Mouse (Mus musculus) erythroblast, embryonic 14.5 days (primary cell): Measurements from ENCODE around the gene Olfml2a.

Experiments used
- GATA1 ChIP-seq: IDR thresholded peaks from 2 replicates; pipeline ENCODE4 v1.6.1; 2012; ENCODE audit warnings: low read length, inconsistent platforms, mixed read lengths
- TAL1 ChIP-seq: IDR thresholded peaks from 3 replicates; pipeline ENCODE4 v1.6.1; 2012; ENCODE audit warnings: low read length, inconsistent platforms, mixed read lengths

DNA sequence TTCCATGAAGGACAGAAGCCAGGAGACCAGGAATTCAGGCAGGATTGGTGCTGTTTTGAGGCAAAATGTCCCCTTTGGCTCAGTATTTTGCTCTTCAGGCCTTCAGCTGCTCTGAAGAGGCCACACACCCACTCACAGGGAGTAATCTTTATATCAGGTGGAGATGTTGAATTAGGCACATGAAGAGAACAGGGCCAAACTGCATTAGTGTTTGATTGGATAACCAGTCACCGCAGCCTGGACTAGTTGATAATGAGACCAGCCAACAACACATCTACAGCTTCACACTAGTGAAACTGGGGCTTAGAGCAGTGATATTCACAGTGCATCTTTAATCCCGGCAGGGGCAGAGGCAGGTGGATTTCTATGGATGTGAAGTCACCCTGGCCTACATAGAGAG lies 57.2 kb downstream of the Olfml2a start:
- TF ChIP-seq TAL1 (no peak), GATA1 (no peak)
